Mouse (Mus musculus): ENCODE measurements around the gene Zfp968.
"Not testable (repeated sequence)": the region's sequence is repeated elsewhere in the genome, so short reads cannot be mapped to it uniquely, and the experiment has no call there.

Gene Zfp968

GRCm38 (mm10) chr2:175372136-175372535 is at the start of gene Zfp968:
Zfp968 (plus strand) TSS chr2:175372436.
- not testable (repeated sequence) for DNase-seq (ENCODE audit: low read depth, low spot score)

GRCm38 (mm10) chr2:175338097-175338496 is 34.1 kb upstream of the Zfp968 start, which contains the start of gene Gm4631:
Gm4631 (minus strand) TSS chr2:175338197.
- not testable (repeated sequence) for DNase-seq (ENCODE audit: low read depth, low spot score)

All from R1 (cell line).